Mouse (Mus musculus) heart, adult 18-20 months (tissue): ENCODE measurements around the gene Zfp984. TPM values are rescaled to one million over a fixed set of nuclear protein-coding genes. Genes with fewer than 3 reads are reported as not detected.
"Not testable (repeated sequence)": the region's sequence is repeated elsewhere in the genome, so short reads cannot be mapped to it uniquely, and the experiment has no call there.

Experiments
- DNase-seq, 2 experiments: peaks; one replicate each; pipeline ENCODE4 v3.0.0; 2021 to 2022; ENCODE audit warnings: mixed read lengths in 1 of 2
- long read RNA-seq, 2 experiments: library from polyadenylated mRNA; stranded (forward); transcript quantifications; one replicate each; pipeline ENCODE4 v2.0.0; 2021
- total RNA-seq, 2 experiments: library from RNA; stranded (reverse); gene quantifications; 2 replicates each; pipeline ENCODE4 v1.2.3; 2021

The Zfp984 gene
- total RNA-seq, result 1 to 10 TPM; 2.1 to 2.2 TPM
- long read RNA-seq, experiment 1, partial matches to known transcripts, result 0 of 2 reads
- long read RNA-seq, experiment 1, other reads (novel, unspliced or antisense), result 2 of 2 reads
- long read RNA-seq, experiment 2, partial matches to known transcripts, result 1 of 3 reads
- long read RNA-seq, experiment 2, other reads (novel, unspliced or antisense), result 2 of 3 reads

DNA sequence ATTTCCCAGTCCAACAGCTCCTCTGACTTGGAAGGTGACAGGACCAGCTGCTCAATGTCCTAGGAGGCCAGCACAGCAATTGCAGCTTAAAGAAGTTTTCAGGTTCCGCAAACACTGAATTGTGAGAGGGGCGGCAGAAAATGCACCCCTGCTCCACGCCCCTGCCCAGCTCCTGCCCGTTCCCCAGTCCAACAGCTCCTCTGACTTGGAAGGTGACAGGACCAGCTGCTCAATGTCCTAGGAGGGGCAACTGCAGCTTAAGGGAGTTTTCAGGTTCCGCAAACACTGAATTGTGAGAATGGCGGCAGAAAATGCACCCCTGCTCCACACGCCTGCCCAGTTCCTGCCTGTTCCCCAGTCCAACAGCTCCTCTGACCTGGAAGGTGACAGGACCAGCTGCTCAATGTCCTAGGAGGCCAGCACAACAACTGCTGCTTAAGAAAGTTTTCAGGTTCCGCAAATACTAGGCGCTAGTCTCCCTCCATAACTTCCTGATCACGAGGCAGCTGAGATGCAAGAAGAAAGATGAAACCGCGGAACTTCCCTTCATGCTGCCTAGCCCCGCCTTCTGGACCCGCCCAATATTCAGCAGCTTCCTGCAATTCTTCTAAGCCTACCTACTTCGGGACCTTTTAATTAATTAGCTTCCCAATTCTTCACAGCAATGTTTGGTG is at the start of gene Zfp984:
Zfp984 (minus strand) TSS at position 497 of the 674 bp plus-strand sequence.
- peak; percentile 61 to 76 for DNase-seq

DNA sequence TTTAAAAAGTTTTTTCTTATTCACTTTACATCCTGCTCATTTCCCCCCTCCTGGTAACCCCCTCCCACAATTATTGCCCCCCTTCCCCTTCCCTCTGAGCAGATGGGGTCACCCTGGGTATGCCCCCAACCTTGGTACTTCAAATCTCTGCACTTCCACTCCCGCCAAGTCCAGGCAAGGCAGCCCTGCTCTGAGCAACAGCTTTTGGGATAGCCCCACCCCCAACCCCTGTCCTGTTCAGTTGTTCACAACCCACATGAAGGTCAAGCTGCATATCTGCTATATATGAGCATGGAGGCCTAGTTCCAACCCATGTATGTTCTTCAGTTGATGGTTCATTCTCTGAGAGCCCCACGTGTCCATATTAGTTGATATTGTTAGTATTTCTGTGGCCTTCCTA is 41.2 kb upstream of the Zfp984 start:
- no peak for DNase-seq

DNA sequence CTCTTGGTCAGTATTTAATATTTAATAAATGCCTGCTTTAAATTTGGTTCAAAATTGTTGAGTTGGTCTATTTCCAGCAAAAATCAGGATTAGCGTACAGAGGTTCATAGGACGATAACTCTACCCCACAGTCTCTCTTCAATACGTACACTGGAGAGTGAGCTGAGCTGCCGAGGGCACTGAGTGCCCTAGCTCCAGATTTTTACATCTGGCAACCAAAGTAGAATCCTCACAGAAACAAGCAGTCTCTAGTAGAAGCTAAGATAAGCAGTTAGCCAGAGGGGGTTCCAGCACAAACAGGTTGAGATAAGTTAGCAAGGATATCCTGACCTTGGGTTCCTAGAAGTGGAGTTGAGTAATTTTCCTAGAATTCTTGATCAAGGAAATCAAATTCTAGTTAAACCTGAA is 39.0 kb upstream of the Zfp984 start:
- DNase-seq, result no peak

DNA sequence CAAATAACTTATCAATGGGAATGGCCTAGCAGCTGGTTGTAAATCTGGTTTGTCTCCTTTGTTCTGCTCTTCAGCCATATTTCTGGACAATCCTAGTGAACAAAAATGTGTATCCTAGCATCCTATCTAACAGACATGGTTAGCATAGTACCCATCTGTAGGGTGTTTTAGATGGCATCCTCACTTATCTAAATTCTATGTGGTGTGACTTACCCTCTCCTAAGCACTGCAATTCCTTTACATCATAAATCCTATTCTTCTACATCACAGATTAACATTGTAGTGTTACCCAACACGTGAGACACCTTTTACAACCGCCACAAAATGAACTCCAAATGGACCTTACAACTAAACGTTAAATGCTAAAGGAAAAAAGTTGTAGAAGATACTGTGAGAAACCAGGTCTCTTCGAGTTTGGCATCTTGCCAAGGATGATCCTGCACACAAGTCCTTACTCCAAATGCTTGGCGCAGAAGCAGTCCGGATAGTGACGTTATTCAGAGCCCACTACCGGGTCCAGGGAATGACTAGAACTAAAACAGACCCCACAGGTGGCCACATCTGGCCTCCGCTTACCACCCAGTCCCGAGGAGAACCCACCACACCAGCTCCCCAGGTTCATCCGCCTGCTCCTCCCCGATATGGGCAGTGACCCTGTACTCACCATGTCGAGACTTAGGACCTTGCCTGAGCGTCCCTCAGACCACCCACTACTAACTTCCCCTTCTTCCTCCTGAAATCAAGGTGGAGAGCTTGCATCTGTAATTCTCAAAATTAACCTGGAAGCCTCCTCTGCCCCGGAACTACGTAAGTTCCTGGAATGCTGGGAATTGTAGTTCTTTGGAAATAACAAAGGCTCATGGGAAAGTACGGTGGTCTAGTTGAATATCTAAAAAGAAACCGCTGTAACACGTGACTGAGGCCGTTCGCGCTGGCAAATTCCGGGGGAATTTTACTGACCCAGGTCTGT is 38.3 kb upstream of the Zfp984 start, which contains the start of gene Zfp933:
Zfp933 (minus strand) TSS at position 753 of the 970 bp plus-strand sequence.
- DNase-seq, result peak; percentile 91

DNA sequence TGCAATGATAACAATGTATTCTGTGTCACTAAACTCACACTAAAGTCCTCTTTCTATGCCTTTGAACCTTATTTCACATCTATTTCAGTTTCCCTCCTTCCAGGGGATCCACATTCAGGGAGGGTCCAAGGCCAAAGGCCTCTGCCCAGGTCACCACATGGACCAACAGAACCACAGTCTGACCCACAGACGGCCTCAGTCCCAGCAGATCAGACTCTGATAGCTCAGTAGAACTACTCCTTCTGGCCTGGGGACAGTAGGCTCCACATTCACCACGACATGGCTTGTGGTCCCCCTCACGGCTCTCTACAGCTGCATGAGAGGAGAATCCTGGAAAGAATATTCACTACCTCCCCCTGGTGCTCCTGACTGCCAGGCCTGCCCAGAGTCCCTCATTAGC is 33.3 kb upstream of the Zfp984 start:
- DNase-seq, result no peak

DNA sequence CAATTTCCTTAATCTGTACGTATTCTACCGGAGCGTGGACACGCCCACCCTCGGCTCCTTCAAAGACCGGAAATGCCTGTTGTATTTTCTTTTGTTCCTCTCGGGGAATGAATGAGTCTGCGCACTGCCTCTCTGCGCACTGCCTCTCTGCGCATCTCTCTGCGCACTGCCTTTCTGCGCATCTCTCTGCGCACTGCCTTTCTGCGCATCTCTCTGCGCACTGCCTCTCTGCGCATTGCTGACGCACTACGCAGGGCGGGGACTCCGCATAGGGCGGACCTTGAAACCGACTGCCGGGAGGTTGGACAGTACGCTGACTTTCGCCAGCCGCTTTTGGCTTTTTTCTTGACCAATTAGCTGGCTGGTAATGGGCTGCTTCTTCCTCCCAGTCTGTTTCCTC is 29.7 kb upstream of the Zfp984 start:
- peak in 1 of 2 experiments; percentile 70 for DNase-seq

DNA sequence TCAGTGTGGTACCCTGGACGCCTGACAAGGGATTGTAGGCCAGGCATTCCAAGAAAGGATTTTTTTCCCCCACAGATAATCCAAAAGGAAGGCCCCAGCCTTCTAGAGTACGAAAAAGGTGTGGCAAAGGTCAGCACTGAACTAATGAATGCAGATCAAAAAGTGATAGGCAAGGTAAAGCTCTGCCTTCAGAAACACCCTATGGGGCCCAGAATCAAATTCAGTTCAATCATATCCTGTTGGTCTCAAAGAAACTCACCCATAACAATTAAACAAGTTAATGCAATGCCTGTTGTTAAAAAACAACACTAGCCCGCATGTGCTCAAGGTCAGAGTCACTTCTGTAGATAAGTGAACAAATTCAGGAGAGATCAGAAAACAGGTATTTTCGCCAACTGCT is 14.8 kb upstream of the Zfp984 start:
- no peak for DNase-seq

DNA sequence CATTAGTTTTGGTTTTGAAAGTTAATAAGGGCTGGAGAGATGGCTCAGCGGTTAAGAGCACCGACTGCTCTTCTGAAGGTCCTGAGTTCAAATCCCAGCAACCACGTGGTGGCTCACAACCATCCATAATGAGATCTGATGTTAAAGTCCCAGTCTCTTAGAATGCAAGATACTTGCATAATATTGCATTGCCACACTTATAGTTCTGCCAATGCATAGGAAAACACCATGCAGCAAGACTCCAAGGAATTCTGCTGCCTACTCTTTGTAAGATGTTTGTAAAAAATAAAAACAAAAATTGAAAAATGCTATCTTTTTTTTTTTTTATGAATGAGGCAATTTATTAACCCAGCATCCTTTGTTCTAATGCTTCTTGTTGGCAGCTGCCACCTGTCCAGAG is 11.8 kb upstream of the Zfp984 start:
- DNase-seq, result not testable (repeated sequence)

DNA sequence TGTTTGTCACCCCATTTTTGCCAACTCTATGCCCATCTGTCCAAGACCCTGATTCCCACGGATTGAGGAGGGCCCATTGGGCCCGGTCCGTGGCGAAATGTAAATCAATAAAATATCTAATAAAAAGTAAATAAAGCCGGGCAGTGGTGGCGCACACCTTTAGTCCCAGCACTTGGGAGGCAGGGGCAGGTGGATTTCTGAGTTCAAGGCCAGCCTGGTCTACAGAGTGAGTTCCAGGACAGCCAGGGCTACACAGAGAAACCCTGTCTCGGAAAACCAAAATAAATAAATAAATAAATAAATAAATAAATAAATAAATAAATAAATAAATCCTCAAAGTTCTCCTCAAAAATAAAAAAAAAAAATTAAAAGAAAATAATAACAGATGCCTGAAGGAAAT is 10.1 kb upstream of the Zfp984 start:
- not testable (repeated sequence) for DNase-seq

DNA sequence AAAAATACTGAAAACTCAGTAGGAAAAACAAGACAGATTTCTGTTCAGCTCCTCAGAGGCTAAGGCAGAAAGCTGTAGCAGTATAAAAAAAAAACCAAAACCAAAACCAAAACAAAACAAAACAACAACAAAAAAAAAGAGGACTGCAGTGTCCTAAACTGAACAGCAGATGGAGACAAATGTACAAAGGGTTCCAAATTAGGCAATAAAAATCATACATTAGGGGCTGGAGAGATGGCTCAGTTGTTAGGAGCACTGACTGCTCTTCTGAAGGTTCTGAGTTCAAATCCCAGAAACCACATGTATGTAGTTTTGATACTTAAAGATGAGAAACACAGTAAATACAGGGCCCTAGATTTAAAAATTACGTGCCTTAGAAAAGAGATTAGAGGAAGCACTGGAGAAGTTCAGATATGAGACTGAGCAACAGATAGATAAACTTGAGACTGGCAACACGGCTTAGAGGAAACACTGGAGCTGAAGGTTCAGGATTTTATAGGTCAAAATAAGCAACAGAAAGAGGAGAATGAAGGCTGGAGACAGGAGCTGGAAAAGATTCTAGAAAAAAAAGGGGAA is 5.1 kb upstream of the Zfp984 start:
- peak in 1 of 2 experiments; percentile 13 for DNase-seq

DNA sequence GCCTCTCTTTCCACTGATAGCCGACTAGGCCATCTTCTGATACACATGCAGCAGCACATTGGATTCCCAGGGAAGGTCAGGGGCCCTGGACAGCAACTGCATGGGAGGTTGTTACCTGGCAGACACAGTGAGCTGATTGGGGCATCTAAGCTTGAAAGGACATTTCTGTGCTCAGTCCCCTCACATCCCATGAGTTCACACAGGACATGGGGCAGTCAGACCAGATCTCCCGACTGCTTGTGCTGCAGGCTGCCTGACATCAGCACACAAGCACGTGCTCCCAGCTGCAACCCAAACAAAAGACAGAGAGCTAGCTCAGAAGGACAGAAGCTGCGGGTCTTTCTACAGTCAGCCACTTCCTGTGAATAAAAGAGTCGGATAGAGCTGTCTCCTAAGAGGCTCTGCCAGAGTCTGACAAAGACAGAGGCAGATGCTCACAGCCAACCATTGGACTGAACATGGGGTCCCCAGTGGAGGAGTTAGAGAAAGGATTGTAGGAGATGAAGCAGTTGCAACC is 3.7 kb upstream of the Zfp984 start:
- no peak for DNase-seq

DNA sequence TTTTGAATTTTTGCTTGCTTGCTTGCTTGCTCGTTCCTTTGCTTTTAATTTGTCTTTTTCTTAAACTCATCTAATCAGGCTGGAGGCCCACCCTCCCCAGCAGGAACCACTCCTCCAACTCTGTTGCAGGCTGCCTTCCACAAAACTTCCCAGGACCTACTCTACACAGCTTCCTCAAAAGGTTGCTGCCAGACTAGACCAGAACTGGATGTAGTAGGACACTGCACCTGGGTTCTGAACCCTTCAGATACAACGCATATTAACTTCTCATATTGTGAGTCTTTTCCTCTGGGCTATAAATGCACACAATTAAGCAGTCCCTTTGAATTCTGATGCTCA is 347 bp upstream of the Zfp984 start:
- DNase-seq, result not testable (repeated sequence)

DNA sequence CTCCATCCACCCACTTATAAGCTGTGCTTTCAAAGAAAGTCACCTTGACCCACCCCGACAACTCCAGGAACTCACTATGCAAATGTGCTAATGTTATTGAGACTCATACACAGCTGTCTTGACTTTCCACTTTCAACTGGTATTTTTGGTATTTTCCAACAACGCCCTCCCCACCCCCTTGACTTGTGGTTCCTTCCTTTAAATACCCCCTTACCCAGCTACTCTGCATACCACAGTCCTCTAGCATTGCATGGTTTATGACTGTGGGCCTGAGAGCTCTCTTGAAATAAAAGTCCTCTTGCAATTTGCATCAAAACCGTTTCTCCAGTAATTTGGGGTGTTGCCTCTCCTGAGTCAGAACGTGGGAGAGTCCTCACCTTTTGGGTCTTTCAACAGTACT is 1.1 kb downstream of the Zfp984 start:
- DNase-seq, result not testable (repeated sequence)

DNA sequence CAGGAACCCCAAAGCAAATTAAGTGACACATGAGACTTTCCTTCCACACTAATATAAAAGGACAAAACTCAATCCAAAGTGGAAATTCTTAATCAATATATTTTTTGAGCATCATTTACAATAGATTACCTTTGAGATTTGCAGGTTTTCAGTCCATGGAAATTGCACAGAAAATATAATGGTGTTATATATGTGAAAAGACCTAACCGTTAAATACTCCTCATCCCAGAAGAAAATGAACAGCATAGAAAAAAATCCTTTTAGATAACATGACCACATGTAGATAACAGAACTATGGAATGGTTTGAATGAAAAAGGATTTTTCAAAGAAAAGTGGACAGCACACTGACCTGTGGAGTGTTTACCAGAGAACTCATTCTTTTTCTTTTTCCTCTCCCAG is 14.3 kb downstream of the Zfp984 start:
- not testable (repeated sequence) for DNase-seq

DNA sequence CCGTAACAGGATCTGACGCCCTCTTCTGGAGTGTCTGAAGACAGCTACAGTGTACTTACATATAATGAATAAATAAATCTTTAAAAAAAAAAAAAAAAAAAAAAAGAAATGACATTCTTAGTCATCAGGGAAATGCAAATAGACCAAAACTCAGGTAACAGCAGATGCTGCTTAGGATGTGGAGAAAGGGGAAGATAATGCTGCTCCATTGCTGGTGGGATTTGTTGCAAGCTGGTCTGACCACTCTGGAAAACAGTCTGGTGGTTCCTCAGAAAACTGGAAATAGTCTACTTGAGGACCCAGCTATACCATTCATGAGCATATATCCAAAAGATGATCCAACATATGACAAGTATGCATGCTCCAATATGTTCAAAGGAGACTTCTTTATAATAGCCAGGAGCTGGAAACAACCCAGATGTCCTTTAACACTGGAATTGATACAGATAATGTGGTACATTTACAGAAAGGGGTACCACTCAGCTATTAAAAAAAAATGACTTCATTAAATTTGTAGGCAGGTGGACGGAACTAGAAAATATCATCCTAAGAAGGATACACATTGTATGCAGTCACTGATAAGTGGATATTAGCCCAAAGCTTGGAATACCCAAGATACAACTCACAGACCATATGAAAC is 15.4 kb downstream of the Zfp984 start:
- DNase-seq, result not testable (repeated sequence)

DNA sequence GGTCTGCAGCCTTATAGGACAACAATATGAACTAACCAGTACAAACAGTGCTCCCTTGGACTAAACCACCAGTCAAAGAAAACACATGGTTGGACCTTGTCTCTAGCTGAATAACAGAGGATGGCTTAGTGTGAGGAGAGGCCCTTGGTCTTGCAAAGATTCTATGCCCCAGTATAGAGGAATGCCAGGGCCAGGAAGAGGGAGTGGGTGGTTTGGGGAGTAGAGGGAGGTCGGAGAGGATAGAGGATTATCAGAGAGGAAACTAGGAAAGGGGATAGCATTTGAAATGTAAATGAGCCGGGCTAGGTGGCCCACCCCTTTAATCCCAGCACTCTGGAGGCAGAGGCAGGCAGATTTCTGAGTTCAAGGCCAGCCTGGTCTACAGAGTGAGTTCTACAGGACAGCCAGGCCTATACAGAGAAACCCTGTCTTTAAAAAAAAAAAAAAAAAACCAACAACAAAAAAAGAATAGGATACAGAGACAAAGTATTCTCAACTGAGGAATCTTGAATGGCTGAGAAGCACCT is 16.1 kb downstream of the Zfp984 start:
- DNase-seq, result not testable (repeated sequence)

DNA sequence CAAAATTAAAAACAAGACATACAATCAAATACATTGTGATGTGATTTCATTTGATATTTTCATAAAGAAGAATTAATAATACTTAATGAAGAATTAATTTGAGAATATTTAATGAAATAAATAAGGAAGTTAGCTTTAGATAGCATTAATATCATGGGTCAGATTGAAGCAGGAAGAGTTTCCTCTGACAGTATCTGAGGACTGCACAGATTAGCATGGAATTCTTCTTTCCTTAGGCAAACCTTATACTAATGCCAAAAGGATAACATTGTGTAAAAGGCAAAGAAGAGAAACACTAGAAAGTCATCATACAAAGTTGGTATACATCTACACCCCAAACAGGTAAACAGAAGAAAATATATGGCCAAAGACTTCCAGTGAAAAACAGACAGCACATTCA is 17.9 kb downstream of the Zfp984 start:
- DNase-seq, result not testable (repeated sequence)

DNA sequence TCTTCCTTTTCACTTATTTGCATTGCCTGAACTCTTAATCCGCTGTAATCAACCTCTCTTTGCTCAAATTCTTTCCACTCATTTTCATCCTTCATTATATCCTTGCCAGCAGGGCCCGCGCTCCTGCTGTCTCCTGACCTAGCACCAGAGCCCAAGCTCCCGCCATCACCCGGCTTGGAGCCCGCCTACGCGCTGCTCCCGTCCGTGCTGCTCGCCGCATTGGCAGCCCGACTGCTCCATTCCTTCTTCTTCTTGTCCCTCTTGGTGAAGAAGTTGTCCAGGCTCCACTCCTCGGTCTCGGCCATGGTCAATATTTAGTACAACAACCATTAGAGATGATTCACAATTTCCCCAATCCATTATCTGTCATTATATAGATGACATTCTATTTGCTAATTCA is 63.3 kb downstream of the Zfp984 start:
- not testable (repeated sequence) for DNase-seq

DNA sequence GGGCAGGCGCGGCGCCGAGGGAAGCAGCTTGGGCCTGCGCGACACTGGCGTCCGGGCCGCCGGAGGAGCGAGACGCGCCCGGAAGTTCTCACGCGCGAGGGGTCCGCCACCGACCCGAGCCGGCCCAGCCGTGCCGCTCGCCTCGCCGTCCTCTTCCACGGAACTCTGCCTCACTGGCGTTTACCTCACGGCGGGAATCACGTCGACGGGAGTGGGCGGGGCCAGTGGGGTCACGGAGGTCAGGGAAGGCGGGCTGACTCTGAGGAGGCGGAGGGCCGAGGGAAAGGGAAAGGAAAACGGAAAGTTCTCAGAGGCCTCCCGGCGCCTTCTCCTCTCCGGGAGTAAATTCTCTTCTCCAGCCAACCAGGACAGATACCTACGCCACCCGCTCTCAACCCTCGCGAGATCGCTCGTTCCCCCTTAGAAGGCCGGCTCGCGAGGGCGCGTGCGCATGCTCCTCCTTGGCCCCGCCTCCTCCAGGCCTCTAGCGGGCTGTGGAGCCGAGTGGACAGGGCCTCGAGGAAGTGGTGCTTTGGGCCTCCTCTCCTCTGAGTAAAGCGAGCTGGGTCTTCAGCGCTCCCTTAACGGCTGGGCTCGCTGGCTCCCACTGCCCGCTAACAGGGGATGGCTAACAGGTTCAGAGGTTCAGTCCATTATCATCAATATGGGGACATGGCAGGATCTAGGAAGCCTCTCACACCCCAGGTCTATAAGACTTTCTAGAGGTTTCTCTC is 70.8 kb downstream of the Zfp984 start:
- not testable (repeated sequence) for DNase-seq
